Mouse (Mus musculus): ENCODE measurements around the gene Olfr1286. TPM values are rescaled to one million over a fixed set of nuclear protein-coding genes. Genes with fewer than 3 reads are reported as not detected.

Gene Olfr1286
- total RNA-seq (2014; rRNA removed; ENCODE audit: low replicate concordance) (not detected in 2 replicates), polyA plus RNA-seq (2015; fragmentation: Nextera tagmentation; extraction: Ambion mirVana) (not detected in 2 replicates)

- Histone ChIP-seq H3K36me3 (replicated peaks; ENCODE audit: control insufficient read depth, insufficient read depth, low read length) (no peaks in the 10 kb centered on the region), H3K9me3 (replicated peaks; ENCODE audit: control insufficient read depth, low read length) (no peaks in the 10 kb centered on the region), H3K27me3 (ENCODE audit: control insufficient read depth, insufficient read depth, low read length) (no peaks in the 10 kb centered on the region), H3K4me2 (ENCODE audit: low read depth, low read length) (no peak within 1 kb of the TSS), H3K27ac (ENCODE audit: low read depth) (no peak within 1 kb of the TSS), H3K4me3 (ENCODE audit: low read depth, low read length) (no peak within 1 kb of the TSS), H3K9ac (replicated peaks; ENCODE audit: low read depth, low read length) (no peak within 1 kb of the TSS), H3K4me1 (ENCODE audit: control insufficient read depth, insufficient read depth) (no peaks in the 10 kb centered on the region)
- no peak for DNase-seq (ENCODE audit: low spot score)
- TF ChIP-seq EP300 (IDR thresholded peaks at IDR 0.05; ENCODE audit: low read depth) = no peak
- TF ChIP-seq CTCF (IDR thresholded peaks at IDR 0.05; ENCODE audit: low read depth) = no peak
- no peak for ATAC-seq (ENCODE audit: insufficient read depth, low read depth)
- 67% methylated on average over 1 of the region's 1 CpGs for WGBS
Measured at GRCm38 (mm10) chr2:111422931-111423330, at the start of gene Olfr1286. Olfr1286 (minus strand) TSS chr2:111423115.

GRCm38 (mm10) chr2:111448842-111449241 is 25.9 kb upstream of the Olfr1286 start, which contains the start of gene Olfr1287:
Olfr1287 (plus strand) TSS chr2:111449142.
- TF ChIP-seq CTCF (IDR thresholded peaks at IDR 0.05; ENCODE audit: low read depth) = no peak
- no peak for TF ChIP-seq EP300 (IDR thresholded peaks at IDR 0.05; ENCODE audit: low read depth)
- DNase-seq (ENCODE audit: low spot score) (no peak), ATAC-seq (ENCODE audit: insufficient read depth, low read depth) (no peak)
- Histone ChIP-seq H3K27me3 (ENCODE audit: control insufficient read depth, insufficient read depth, low read length) (no peaks in the 10 kb centered on the region), H3K4me2 (ENCODE audit: low read depth, low read length) (no peak within 1 kb of the TSS), H3K4me3 (ENCODE audit: low read depth, low read length) (no peak within 1 kb of the TSS), H3K4me1 (ENCODE audit: control insufficient read depth, insufficient read depth) (no peaks in the 10 kb centered on the region), H3K9me3 (replicated peaks; ENCODE audit: control insufficient read depth, low read length) (no peaks in the 10 kb centered on the region), H3K36me3 (replicated peaks; ENCODE audit: control insufficient read depth, insufficient read depth, low read length) (no peaks in the 10 kb centered on the region), H3K27ac (ENCODE audit: low read depth) (no peak within 1 kb of the TSS), H3K9ac (replicated peaks; ENCODE audit: low read depth, low read length) (no peak within 1 kb of the TSS)
- WGBS = 49% methylated on average over 1 of the region's 1 CpGs

GRCm38 (mm10) chr2:111375222-111375621 is 47.7 kb downstream of the Olfr1286 start, which contains the start of gene Olfr1284:
Olfr1284 (plus strand) TSS chr2:111375522.
- no peak within 1 kb of the TSS for H3K4me2 ChIP-seq (ENCODE audit: low read depth, low read length)
- H3K9me3 ChIP-seq (replicated peaks; ENCODE audit: control insufficient read depth, low read length) = no peaks in the 10 kb centered on the region
- DNase-seq (ENCODE audit: low spot score) (no peak), ATAC-seq (ENCODE audit: insufficient read depth, low read depth) (no peak)
- no peak within 1 kb of the TSS for H3K9ac ChIP-seq (replicated peaks; ENCODE audit: low read depth, low read length)
- WGBS = 76% methylated on average over 1 of the region's 1 CpGs
- H3K27ac ChIP-seq (ENCODE audit: low read depth) = no peak within 1 kb of the TSS
- no peak within 1 kb of the TSS for H3K4me3 ChIP-seq (ENCODE audit: low read depth, low read length)
- no peaks in the 10 kb centered on the region for H3K27me3 ChIP-seq (ENCODE audit: control insufficient read depth, insufficient read depth, low read length)
- H3K36me3 ChIP-seq (replicated peaks; ENCODE audit: control insufficient read depth, insufficient read depth, low read length) = no peaks in the 10 kb centered on the region
- TF ChIP-seq EP300 (IDR thresholded peaks at IDR 0.05; ENCODE audit: low read depth) = no peak
- no peak for TF ChIP-seq CTCF (IDR thresholded peaks at IDR 0.05; ENCODE audit: low read depth)
- H3K4me1 ChIP-seq (ENCODE audit: control insufficient read depth, insufficient read depth) = no peaks in the 10 kb centered on the region

Other genes with a start within 250 kb of the Olfr1286 start
- gene 4930430A15Rik, start 193.5 kb downstream of the Olfr1286 start, total RNA-seq (2014; rRNA removed; ENCODE audit: low replicate concordance) = not detected in 2 replicates
- not detected in 2 replicates for gene 4930430A15Rik, start 193.5 kb downstream of the Olfr1286 start, polyA plus RNA-seq (2015; fragmentation: Nextera tagmentation; extraction: Ambion mirVana)
- gene Olfr1275, start 187.8 kb downstream of the Olfr1286 start, total RNA-seq (2014; rRNA removed; ENCODE audit: low replicate concordance) = not detected in 2 replicates
- not detected in 2 replicates for gene Olfr1275, start 187.8 kb downstream of the Olfr1286 start, polyA plus RNA-seq (2015; fragmentation: Nextera tagmentation; extraction: Ambion mirVana)
- not detected in 2 replicates for gene Olfr1276, start 168.6 kb downstream of the Olfr1286 start, total RNA-seq (2014; rRNA removed; ENCODE audit: low replicate concordance)
- gene Olfr1276, start 168.6 kb downstream of the Olfr1286 start, polyA plus RNA-seq (2015; fragmentation: Nextera tagmentation; extraction: Ambion mirVana) = not detected in 2 replicates
- not detected in 2 replicates for gene Olfr1277, start 149.0 kb downstream of the Olfr1286 start, total RNA-seq (2014; rRNA removed; ENCODE audit: low replicate concordance)
- gene Olfr1277, start 149.0 kb downstream of the Olfr1286 start, polyA plus RNA-seq (2015; fragmentation: Nextera tagmentation; extraction: Ambion mirVana) = not detected in 2 replicates
- gene Olfr1278, start 133.0 kb downstream of the Olfr1286 start, total RNA-seq (2014; rRNA removed; ENCODE audit: low replicate concordance) = not detected in 2 replicates
- gene Olfr1278, start 133.0 kb downstream of the Olfr1286 start, polyA plus RNA-seq (2015; fragmentation: Nextera tagmentation; extraction: Ambion mirVana) = not detected in 2 replicates
- not detected in 2 replicates for gene Olfr1279, start 122.5 kb downstream of the Olfr1286 start, total RNA-seq (2014; rRNA removed; ENCODE audit: low replicate concordance)
- not detected in 2 replicates for gene Olfr1279, start 122.5 kb downstream of the Olfr1286 start, polyA plus RNA-seq (2015; fragmentation: Nextera tagmentation; extraction: Ambion mirVana)
- gene Olfr1280, start 109.1 kb downstream of the Olfr1286 start, total RNA-seq (2014; rRNA removed; ENCODE audit: low replicate concordance) = not detected in 2 replicates
- not detected in 2 replicates for gene Olfr1280, start 109.1 kb downstream of the Olfr1286 start, polyA plus RNA-seq (2015; fragmentation: Nextera tagmentation; extraction: Ambion mirVana)
- gene Olfr1281, start 96.6 kb downstream of the Olfr1286 start, total RNA-seq (2014; rRNA removed; ENCODE audit: low replicate concordance) = not detected in 2 replicates
- gene Olfr1281, start 96.6 kb downstream of the Olfr1286 start, polyA plus RNA-seq (2015; fragmentation: Nextera tagmentation; extraction: Ambion mirVana) = not detected in 2 replicates
- not detected in 2 replicates for gene Olfr1282, start 87.0 kb downstream of the Olfr1286 start, total RNA-seq (2014; rRNA removed; ENCODE audit: low replicate concordance)
- gene Olfr1282, start 87.0 kb downstream of the Olfr1286 start, polyA plus RNA-seq (2015; fragmentation: Nextera tagmentation; extraction: Ambion mirVana) = not detected in 2 replicates
- not detected in 2 replicates for gene Olfr1283, start 56.3 kb downstream of the Olfr1286 start, total RNA-seq (2014; rRNA removed; ENCODE audit: low replicate concordance)
- gene Olfr1283, start 56.3 kb downstream of the Olfr1286 start, polyA plus RNA-seq (2015; fragmentation: Nextera tagmentation; extraction: Ambion mirVana) = not detected in 2 replicates
- gene Olfr1284, start 47.6 kb downstream of the Olfr1286 start, total RNA-seq (2014; rRNA removed; ENCODE audit: low replicate concordance) = not detected in 2 replicates
- gene Olfr1284, start 47.6 kb downstream of the Olfr1286 start, polyA plus RNA-seq (2015; fragmentation: Nextera tagmentation; extraction: Ambion mirVana) = not detected in 2 replicates
- gene Olfr1287, start 26.0 kb upstream of the Olfr1286 start, total RNA-seq (2014; rRNA removed; ENCODE audit: low replicate concordance) = not detected in 2 replicates
- gene Olfr1287, start 26.0 kb upstream of the Olfr1286 start, polyA plus RNA-seq (2015; fragmentation: Nextera tagmentation; extraction: Ambion mirVana) = not detected in 2 replicates
- gene Olfr1288, start 51.0 kb upstream of the Olfr1286 start, total RNA-seq (2014; rRNA removed; ENCODE audit: low replicate concordance) = not detected in 2 replicates
- not detected in 2 replicates for gene Olfr1288, start 51.0 kb upstream of the Olfr1286 start, polyA plus RNA-seq (2015; fragmentation: Nextera tagmentation; extraction: Ambion mirVana)
- gene Olfr1289, start 57.7 kb upstream of the Olfr1286 start, total RNA-seq (2014; rRNA removed; ENCODE audit: low replicate concordance) = not detected in 2 replicates
- gene Olfr1289, start 57.7 kb upstream of the Olfr1286 start, polyA plus RNA-seq (2015; fragmentation: Nextera tagmentation; extraction: Ambion mirVana) = not detected in 2 replicates
- gene Olfr1290, start 70.7 kb upstream of the Olfr1286 start, total RNA-seq (2014; rRNA removed; ENCODE audit: low replicate concordance) = not detected in 2 replicates
- not detected in 2 replicates for gene Olfr1290, start 70.7 kb upstream of the Olfr1286 start, polyA plus RNA-seq (2015; fragmentation: Nextera tagmentation; extraction: Ambion mirVana)
- not detected in 2 replicates for gene Olfr1291-ps1, start 74.1 kb upstream of the Olfr1286 start, total RNA-seq (2014; rRNA removed; ENCODE audit: low replicate concordance)
- not detected in 2 replicates for gene Olfr1291-ps1, start 74.1 kb upstream of the Olfr1286 start, polyA plus RNA-seq (2015; fragmentation: Nextera tagmentation; extraction: Ambion mirVana)
- not detected in 2 replicates for gene Olfr1293-ps, start 102.1 kb upstream of the Olfr1286 start, total RNA-seq (2014; rRNA removed; ENCODE audit: low replicate concordance)
- gene Olfr1293-ps, start 102.1 kb upstream of the Olfr1286 start, polyA plus RNA-seq (2015; fragmentation: Nextera tagmentation; extraction: Ambion mirVana) = not detected in 2 replicates
- gene Olfr1294, start 117.2 kb upstream of the Olfr1286 start, total RNA-seq (2014; rRNA removed; ENCODE audit: low replicate concordance) = not detected in 2 replicates
- not detected in 2 replicates for gene Olfr1294, start 117.2 kb upstream of the Olfr1286 start, polyA plus RNA-seq (2015; fragmentation: Nextera tagmentation; extraction: Ambion mirVana)
- not detected in 2 replicates for gene Olfr1295, start 146.6 kb upstream of the Olfr1286 start, total RNA-seq (2014; rRNA removed; ENCODE audit: low replicate concordance)
- gene Olfr1295, start 146.6 kb upstream of the Olfr1286 start, polyA plus RNA-seq (2015; fragmentation: Nextera tagmentation; extraction: Ambion mirVana) = not detected in 2 replicates
- not detected in 2 replicates for gene Olfr1297, start 203.4 kb upstream of the Olfr1286 start, total RNA-seq (2014; rRNA removed; ENCODE audit: low replicate concordance)
- not detected in 2 replicates for gene Olfr1297, start 203.4 kb upstream of the Olfr1286 start, polyA plus RNA-seq (2015; fragmentation: Nextera tagmentation; extraction: Ambion mirVana)
- gene Olfr1298, start 226.1 kb upstream of the Olfr1286 start, total RNA-seq (2014; rRNA removed; ENCODE audit: low replicate concordance) = not detected in 2 replicates
- gene Olfr1298, start 226.1 kb upstream of the Olfr1286 start, polyA plus RNA-seq (2015; fragmentation: Nextera tagmentation; extraction: Ambion mirVana) = not detected in 2 replicates
- not detected in 2 replicates for gene Olfr1299, start 238.3 kb upstream of the Olfr1286 start, total RNA-seq (2014; rRNA removed; ENCODE audit: low replicate concordance)
- not detected in 2 replicates for gene Olfr1299, start 238.3 kb upstream of the Olfr1286 start, polyA plus RNA-seq (2015; fragmentation: Nextera tagmentation; extraction: Ambion mirVana)

Measured in heart, postnatal 0 days (tissue).